Mouse (Mus musculus): ENCODE measurements around the gene Tmem80. TPM values are rescaled to one million over a fixed set of nuclear protein-coding genes. Genes with fewer than 3 reads are reported as not detected.

Tmem80 gene
- polyA plus RNA-seq, 1 experiment, result 12.5 TPM

GRCm38 (mm10) chr7:141367358-141367757 lies 39.8 kb downstream of the Tmem80 start:
- H3K79me2 ChIP-seq (ENCODE audit: control insufficient read depth, insufficient read depth), result no peaks in the 10 kb centered on the region
- TF ChIP-seq POLR2AphosphoS2 (IDR thresholded peaks at IDR 0.05; ENCODE audit: insufficient read length, low read depth), result no peak
- TF ChIP-seq POLR2A (IDR thresholded peaks at IDR 0.05; ENCODE audit: insufficient read length, low read depth), result no peak
- TF ChIP-seq MAX (IDR thresholded peaks at IDR 0.05; ENCODE audit: low read depth), result no peak
- TF ChIP-seq SRF (IDR thresholded peaks at IDR 0.05; ENCODE audit: control insufficient read depth, insufficient read length, low read depth), result no peak
- TF ChIP-seq TCF3 (IDR thresholded peaks at IDR 0.05; ENCODE audit: insufficient read length, low read depth), result no peak
- TF ChIP-seq REST (IDR thresholded peaks at IDR 0.05; ENCODE audit: insufficient read depth, insufficient read length), result no peak
- no peak for TF ChIP-seq USF1 (IDR thresholded peaks at IDR 0.05; ENCODE audit: low read depth)
- TF ChIP-seq TCF12 (IDR thresholded peaks at IDR 0.05; ENCODE audit: insufficient read depth, poor library complexity, severe bottlenecking), result no peak
- no peak for TF ChIP-seq MYOG (IDR thresholded peaks at IDR 0.05; ENCODE audit: control insufficient read depth in 1 of 3, insufficient read depth in 1 of 3, insufficient read length in 2 of 3, low read depth in 2 of 3)
- TF ChIP-seq CEBPB (IDR thresholded peaks at IDR 0.05; ENCODE audit: insufficient read depth, poor library complexity, severe bottlenecking), result no peak
- no peak for TF ChIP-seq MYOD1 (IDR thresholded peaks at IDR 0.05; ENCODE audit: control insufficient read depth in 1 of 3, insufficient read length in 2 of 3, low read depth in 2 of 3)
- no peak for TF ChIP-seq E2F4 (IDR thresholded peaks at IDR 0.05; ENCODE audit: insufficient read depth)
- no peak overlapping the region for H3ac ChIP-seq (ENCODE audit: control insufficient read depth, insufficient read length)
- no peak overlapping the region for H3K4me3 ChIP-seq
- H3K36me3 ChIP-seq (ENCODE audit: control insufficient read depth, insufficient read depth), result no peaks in the 10 kb centered on the region
- no peak overlapping the region for H3K4me2 ChIP-seq (ENCODE audit: low read depth)
- H3K27me3 ChIP-seq (ENCODE audit: control insufficient read depth, insufficient read depth, insufficient read length), result peaks cover 10% of the 10 kb centered on the region

- Histone ChIP-seq H3K4me3 (no peak overlapping the region), H3ac (ENCODE audit: control insufficient read depth, insufficient read length) (no peak overlapping the region), H3K36me3 (ENCODE audit: control insufficient read depth, insufficient read depth) (no peaks in the 10 kb centered on the region), H3K27me3 (ENCODE audit: control insufficient read depth, insufficient read depth, insufficient read length) (peaks cover 5% of the 10 kb centered on the region), H3K79me2 (ENCODE audit: control insufficient read depth, insufficient read depth) (no peaks in the 10 kb centered on the region), H3K4me2 (ENCODE audit: low read depth) (no peak overlapping the region)
- TF ChIP-seq USF1 (IDR thresholded peaks at IDR 0.05; ENCODE audit: low read depth), result no peak
- TF ChIP-seq REST (IDR thresholded peaks at IDR 0.05; ENCODE audit: insufficient read depth, insufficient read length), result no peak
- no peak for TF ChIP-seq TCF12 (IDR thresholded peaks at IDR 0.05; ENCODE audit: insufficient read depth, poor library complexity, severe bottlenecking)
- TF ChIP-seq POLR2AphosphoS2 (IDR thresholded peaks at IDR 0.05; ENCODE audit: insufficient read length, low read depth), result no peak
- TF ChIP-seq SRF (IDR thresholded peaks at IDR 0.05; ENCODE audit: control insufficient read depth, insufficient read length, low read depth), result no peak
- no peak for TF ChIP-seq CEBPB (IDR thresholded peaks at IDR 0.05; ENCODE audit: insufficient read depth, poor library complexity, severe bottlenecking)
- no peak for TF ChIP-seq POLR2A (IDR thresholded peaks at IDR 0.05; ENCODE audit: insufficient read length, low read depth)
- no peak for TF ChIP-seq MAX (IDR thresholded peaks at IDR 0.05; ENCODE audit: low read depth)
- TF ChIP-seq MYOG (IDR thresholded peaks at IDR 0.05; ENCODE audit: control insufficient read depth in 1 of 3, insufficient read depth in 1 of 3, insufficient read length in 2 of 3, low read depth in 2 of 3), result no peak
- no peak for TF ChIP-seq TCF3 (IDR thresholded peaks at IDR 0.05; ENCODE audit: insufficient read length, low read depth)
- TF ChIP-seq MYOD1 (IDR thresholded peaks at IDR 0.05; ENCODE audit: control insufficient read depth in 1 of 3, insufficient read length in 2 of 3, low read depth in 2 of 3), result no peak
- TF ChIP-seq E2F4 (IDR thresholded peaks at IDR 0.05; ENCODE audit: insufficient read depth), result no peak
These were observed 42.4 kb downstream of the Tmem80 start for GRCm38 (mm10) chr7:141369918-141370317.

GRCm38 (mm10) chr7:141371942-141372595 lies 44.5 kb downstream of the Tmem80 start:
- TF ChIP-seq REST (IDR thresholded peaks at IDR 0.05; ENCODE audit: insufficient read depth, insufficient read length) (no peak), CEBPB (IDR thresholded peaks at IDR 0.05; ENCODE audit: insufficient read depth, poor library complexity, severe bottlenecking) (no peak), POLR2A (IDR thresholded peaks at IDR 0.05; ENCODE audit: insufficient read length, low read depth) (no peak), TCF3 (IDR thresholded peaks at IDR 0.05; ENCODE audit: insufficient read length, low read depth) (no peak), USF1 (IDR thresholded peaks at IDR 0.05; ENCODE audit: low read depth) (no peak), POLR2AphosphoS2 (IDR thresholded peaks at IDR 0.05; ENCODE audit: insufficient read length, low read depth) (no peak), MYOG (IDR thresholded peaks at IDR 0.05; ENCODE audit: control insufficient read depth in 1 of 3, insufficient read depth in 1 of 3, insufficient read length in 2 of 3, low read depth in 2 of 3) (no peak), TCF12 (IDR thresholded peaks at IDR 0.05; ENCODE audit: insufficient read depth, poor library complexity, severe bottlenecking) (no peak), SRF (IDR thresholded peaks at IDR 0.05; ENCODE audit: control insufficient read depth, insufficient read length, low read depth) (no peak)
- Histone ChIP-seq H3K4me3 (no peak overlapping the region), H3K4me2 (ENCODE audit: low read depth) (peak overlapping the region; percentile 59), H3ac (ENCODE audit: control insufficient read depth, insufficient read length) (no peak overlapping the region), H3K36me3 (ENCODE audit: control insufficient read depth, insufficient read depth) (no peaks in the 10 kb centered on the region), H3K79me2 (ENCODE audit: control insufficient read depth, insufficient read depth) (no peaks in the 10 kb centered on the region), H3K27me3 (ENCODE audit: control insufficient read depth, insufficient read depth, insufficient read length) (no peaks in the 10 kb centered on the region)

GRCm38 (mm10) chr7:141373611-141374010 lies 46.1 kb downstream of the Tmem80 start:
- H3K36me3 ChIP-seq (ENCODE audit: control insufficient read depth, insufficient read depth), result no peaks in the 10 kb centered on the region
- no peaks in the 10 kb centered on the region for H3K79me2 ChIP-seq (ENCODE audit: control insufficient read depth, insufficient read depth)
- no peak for TF ChIP-seq E2F4 (IDR thresholded peaks at IDR 0.05; ENCODE audit: insufficient read depth)
- TF ChIP-seq POLR2A (IDR thresholded peaks at IDR 0.05; ENCODE audit: insufficient read length, low read depth), result no peak
- no peak for TF ChIP-seq USF1 (IDR thresholded peaks at IDR 0.05; ENCODE audit: low read depth)
- TF ChIP-seq MYOG (IDR thresholded peaks at IDR 0.05; ENCODE audit: control insufficient read depth in 1 of 3, insufficient read depth in 1 of 3, insufficient read length in 2 of 3, low read depth in 2 of 3), result no peak
- no peak for TF ChIP-seq TCF12 (IDR thresholded peaks at IDR 0.05; ENCODE audit: insufficient read depth, poor library complexity, severe bottlenecking)
- no peak for TF ChIP-seq MYOD1 (IDR thresholded peaks at IDR 0.05; ENCODE audit: control insufficient read depth in 1 of 3, insufficient read length in 2 of 3, low read depth in 2 of 3)
- no peak for TF ChIP-seq TCF3 (IDR thresholded peaks at IDR 0.05; ENCODE audit: insufficient read length, low read depth)
- no peak for TF ChIP-seq REST (IDR thresholded peaks at IDR 0.05; ENCODE audit: insufficient read depth, insufficient read length)
- no peak for TF ChIP-seq POLR2AphosphoS2 (IDR thresholded peaks at IDR 0.05; ENCODE audit: insufficient read length, low read depth)
- TF ChIP-seq MAX (IDR thresholded peaks at IDR 0.05; ENCODE audit: low read depth), result no peak
- TF ChIP-seq SRF (IDR thresholded peaks at IDR 0.05; ENCODE audit: control insufficient read depth, insufficient read length, low read depth), result no peak
- no peak for TF ChIP-seq CEBPB (IDR thresholded peaks at IDR 0.05; ENCODE audit: insufficient read depth, poor library complexity, severe bottlenecking)
- H3ac ChIP-seq (ENCODE audit: control insufficient read depth, insufficient read length), result no peak overlapping the region
- no peak overlapping the region for H3K4me3 ChIP-seq
- H3K27me3 ChIP-seq (ENCODE audit: control insufficient read depth, insufficient read depth, insufficient read length), result no peaks in the 10 kb centered on the region
- H3K4me2 ChIP-seq (ENCODE audit: low read depth), result no peak overlapping the region

All from myocyte (in vitro differentiated cells).